Comparison of ENCODE assay signal across 16 mouse cellular contexts in genomic region chr2:66178848-66179215, GRCm38 (mm10). TPM values are rescaled to one million over a fixed set of nuclear protein-coding genes. Genes with fewer than 3 reads are reported as not detected.
DNase-seq lines count a peak whose midpoint lies in the region; ATAC-seq lines count a peak whose summit lies in the region.
"Had no signal": no experiment of that assay in that cellular context is flagged by ENCODE, and none has a peak within 500 bp of the region (broad histone marks: within the 10 kb centered on the region; RNA-seq: fewer than 3 reads in every experiment).

No protein-coding gene starts in this region.

- peak overlapping the region; percentile 37; the same call in 1 of the 2 replicates for H3K4me2 ChIP-seq in forebrain, embryonic 11.5 days (ENCODE audit: low read depth, low read length, severe bottlenecking)
- peak overlapping the region; percentile 41 for H3K4me2 ChIP-seq in forebrain, embryonic 16.5 days (ENCODE audit: low read length)
- H3K4me2 ChIP-seq in neural tube, embryonic 14.5 days (ENCODE audit: low read depth, low read length), result peak overlapping the region; percentile 42; the same call in 1 of the 2 replicates
- no peak overlapping the region for H3K4me2 ChIP-seq in liver, embryonic 12.5 days

- no peaks in the 10 kb centered on the region for H3K27me3 ChIP-seq in forebrain, embryonic 11.5 days (ENCODE audit: control insufficient read depth, insufficient read depth, low read length)
- H3K27me3 ChIP-seq in forebrain, embryonic 16.5 days (replicated peaks; ENCODE audit: control insufficient read depth, insufficient read depth, low read length), result no peaks in the 10 kb centered on the region
- no peaks in the 10 kb centered on the region for H3K27me3 ChIP-seq in midbrain, embryonic 10.5 days (ENCODE audit: low read depth, poor library complexity, severe bottlenecking)
- H3K27me3 ChIP-seq in neural tube, embryonic 14.5 days (ENCODE audit: control insufficient read depth, insufficient read depth, low read length), result no peaks in the 10 kb centered on the region
- H3K27me3 ChIP-seq in liver, embryonic 12.5 days (replicated peaks), result no peaks in the 10 kb centered on the region
- H3K27me3 ChIP-seq: CH12.LX had no signal

- 40% methylated on average over 5 of the region's 5 CpGs for WGBS in forebrain, embryonic 11.5 days
- 19% methylated on average over 5 of the region's 5 CpGs for WGBS in forebrain, embryonic 16.5 days
- WGBS in midbrain, embryonic 10.5 days, result 45% methylated on average over 5 of the region's 5 CpGs
- 20% methylated on average over 5 of the region's 5 CpGs for WGBS in neural tube, embryonic 14.5 days
- 78% methylated on average over 5 of the region's 5 CpGs for WGBS in liver, embryonic 12.5 days (ENCODE audit: insufficient replicate concordance)

- peak overlapping the region; percentile 89 for H3K27ac ChIP-seq in forebrain, embryonic 11.5 days (ENCODE audit: low read depth, low read length)
- peak overlapping the region; percentile 25 for H3K27ac ChIP-seq in forebrain, embryonic 16.5 days (ENCODE audit: low read length)
- peak overlapping the region; percentile 82 for H3K27ac ChIP-seq in midbrain, embryonic 10.5 days (replicated peaks)
- peak overlapping the region; percentile 71; the same call in 1 of the 2 replicates for H3K27ac ChIP-seq in neural tube, embryonic 14.5 days (ENCODE audit: low read depth, low read length)
- no peak overlapping the region for H3K27ac ChIP-seq in liver, embryonic 12.5 days
- H3K27ac ChIP-seq: heart, adult 2 months had no signal

- no peak for ATAC-seq in forebrain, embryonic 11.5 days (replicated peaks; ENCODE audit: low FRiP score)
- ATAC-seq in forebrain, embryonic 16.5 days, result no peak
- no peak for ATAC-seq in neural tube, embryonic 14.5 days (ENCODE audit: low read depth)
- no peak for ATAC-seq in liver, embryonic 12.5 days
- ATAC-seq: activated CD4-positive, CD25-positive, alpha-beta regulatory T cell, adult 4 months; intestine, embryonic 16.5 days; lung, postnatal 0 days had no signal

- H3K4me3 ChIP-seq in forebrain, embryonic 11.5 days (ENCODE audit: low read depth, low read length), result 0 out of 2 replicates have a peak overlapping the region, but pooled peaks have one; percentile 2
- H3K4me3 ChIP-seq in forebrain, embryonic 16.5 days (replicated peaks; ENCODE audit: low read length), result no peak overlapping the region
- peak overlapping the region; percentile 38 for H3K4me3 ChIP-seq in midbrain, embryonic 10.5 days
- no peak overlapping the region for H3K4me3 ChIP-seq in neural tube, embryonic 14.5 days (ENCODE audit: low read depth, low read length)
- no peak overlapping the region for H3K4me3 ChIP-seq in liver, embryonic 12.5 days
- H3K4me3 ChIP-seq: heart, adult 2 months had no signal

- H3K9me3 ChIP-seq in forebrain, embryonic 11.5 days (ENCODE audit: control insufficient read depth, low read length), result no peaks in the 10 kb centered on the region
- no peaks in the 10 kb centered on the region for H3K9me3 ChIP-seq in forebrain, embryonic 16.5 days (ENCODE audit: control insufficient read depth, low read length)
- no peaks in the 10 kb centered on the region for H3K9me3 ChIP-seq in midbrain, embryonic 10.5 days (replicated peaks)
- H3K9me3 ChIP-seq in neural tube, embryonic 14.5 days (ENCODE audit: control insufficient read depth, low read length), result no peaks in the 10 kb centered on the region
- no peaks in the 10 kb centered on the region for H3K9me3 ChIP-seq in liver, embryonic 12.5 days (replicated peaks)

- H3K4me1 ChIP-seq in forebrain, embryonic 11.5 days (replicated peaks; ENCODE audit: control insufficient read depth, insufficient read depth, low read length), result peaks cover 9% of the 10 kb centered on the region; the same call in 1 of the 2 replicates
- H3K4me1 ChIP-seq in forebrain, embryonic 16.5 days (replicated peaks; ENCODE audit: control insufficient read depth, insufficient read depth, low read length), result peaks cover 29% of the 10 kb centered on the region
- peaks cover 51% of the 10 kb centered on the region for H3K4me1 ChIP-seq in midbrain, embryonic 10.5 days
- peaks cover 24% of the 10 kb centered on the region for H3K4me1 ChIP-seq in neural tube, embryonic 14.5 days (ENCODE audit: control insufficient read depth, insufficient read depth, low read length)
- H3K4me1 ChIP-seq in liver, embryonic 12.5 days, result no peaks in the 10 kb centered on the region

- DNase-seq in forebrain, embryonic 11.5 days (ENCODE audit: low spot score), result no peak
- DNase-seq in midbrain, embryonic 10.5 days (ENCODE audit: low spot score), result no peak
- DNase-seq in layer of hippocampus, adult 9-11 months, result no peak
- DNase-seq in layer of hippocampus, postnatal 14 days (ENCODE audit: low spot score in 2 of 2), result no peak
- DNase-seq: cerebellum, adult 11 months; heart, adult 2 months; kidney, postnatal 36 days; thymus, adult 2 months had no signal

- no peak overlapping the region for H3K9ac ChIP-seq in forebrain, embryonic 11.5 days (ENCODE audit: low read length)
- no peak overlapping the region; the same call in 1 of the 2 replicates for H3K9ac ChIP-seq in forebrain, embryonic 16.5 days (replicated peaks; ENCODE audit: low read depth, low read length)
- no peak overlapping the region for H3K9ac ChIP-seq in neural tube, embryonic 14.5 days (replicated peaks; ENCODE audit: low read depth, low read length)
- no peak overlapping the region for H3K9ac ChIP-seq in liver, embryonic 12.5 days

- H3K36me3 ChIP-seq in forebrain, embryonic 11.5 days (ENCODE audit: control insufficient read depth, insufficient read depth, low read length), result no peaks in the 10 kb centered on the region
- H3K36me3 ChIP-seq in forebrain, embryonic 16.5 days (ENCODE audit: control insufficient read depth, insufficient read depth), result no peaks in the 10 kb centered on the region
- H3K36me3 ChIP-seq in midbrain, embryonic 10.5 days, result peaks cover 10% of the 10 kb centered on the region; the same call in 1 of the 2 replicates
- H3K36me3 ChIP-seq in neural tube, embryonic 14.5 days (ENCODE audit: control insufficient read depth, insufficient read depth, low read length), result no peaks in the 10 kb centered on the region
- H3K36me3 ChIP-seq in liver, embryonic 12.5 days, result no peaks in the 10 kb centered on the region

RNA-seq across cellular contexts. Expression of gene Galnt3, which starts 54.0 kb away (rescaled TPM):
- 0.83 and 1.3 TPM in 2 replicates for polyA plus RNA-seq in forebrain, embryonic 11.5 days (2014; fragmentation: Nextera tagmentation; extraction: Ambion mirVana)
- 0.24 and 0.60 TPM in 2 replicates for polyA plus RNA-seq in forebrain, embryonic 16.5 days (2015; fragmentation: Nextera tagmentation; extraction: Ambion mirVana)
- 0.30 and 0.82 TPM in 2 replicates for polyA plus RNA-seq in midbrain, embryonic 10.5 days (2016; fragmentation: Nextera tagmentation; extraction: Ambion mirVana)
- polyA plus RNA-seq in neural tube, embryonic 14.5 days (2014; fragmentation: Nextera tagmentation; extraction: Ambion mirVana), result 1.2 and 1.3 TPM in 2 replicates
- polyA plus RNA-seq in liver, embryonic 12.5 days (2016; fragmentation: Nextera tagmentation; extraction: Ambion mirVana), result 0.38 and 0.39 TPM in 2 replicates
- total RNA-seq in layer of hippocampus, postnatal 14 days (2021), result 1 to 10 TPM; 4.4 to 6.6 TPM
- total RNA-seq: megakaryocyte-erythroid progenitor cell, adult 5-6 weeks had no signal

Comparison
In these comparisons a context has a peak if more than half of its experiments do, and no peak if none do; other contexts are left out.
1. H3K4me3 ChIP-seq: peak in forebrain, embryonic 11.5 days (single experiment) and midbrain, embryonic 10.5 days (single experiment); none in forebrain, embryonic 16.5 days (single experiment), neural tube, embryonic 14.5 days (single experiment) and liver, embryonic 12.5 days (single experiment).